Mouse (Mus musculus) embryonic facial prominence, embryonic 10.5 days (tissue): ENCODE results near the gene Pla2r1. TPM values are rescaled to one million over a fixed set of nuclear protein-coding genes. Genes with fewer than 3 reads are reported as not detected.

Experiments used
- DNase-seq: peaks from one replicate; pipeline ENCODE4 v3.0.0-alpha.2; 2017; ENCODE audit warnings: low spot score
- H3K27ac ChIP-seq: fragments of 300-500 bp; sonication (generic); replicated peaks from 2 replicates; pipeline ENCODE4 v1.5.1; 2016; ENCODE audit warnings: mild to moderate bottlenecking
- H3K27me3 ChIP-seq: fragments of 300-500 bp; sonication (generic); replicated peaks from 2 replicates; pipeline ENCODE4 v1.6.1; 2016; ENCODE audit warnings: low read depth, mild to moderate bottlenecking; ENCODE audit not compliant: poor library complexity, severe bottlenecking
- H3K36me3 ChIP-seq: fragments of 300-500 bp; sonication (generic); replicated peaks from 2 replicates; pipeline ENCODE4 v1.6.1; 2016; ENCODE audit warnings: mild to moderate bottlenecking, moderate library complexity
- H3K4me1 ChIP-seq: fragments of 300-500 bp; sonication (generic); 2 replicates; pipeline ENCODE4 v1.6.1; 2016
- H3K4me3 ChIP-seq: fragments of 300-500 bp; sonication (generic); 2 replicates; pipeline ENCODE4 v1.5.1; 2016; ENCODE audit warnings: mild to moderate bottlenecking, moderate library complexity
- H3K9me3 ChIP-seq: fragments of 300-500 bp; sonication (generic); 2 replicates; pipeline ENCODE4 v1.6.1; 2016; ENCODE audit warnings: mild to moderate bottlenecking
- WGBS: fragments of 180-500 bp; shearing (Covaris S2); methylation state at CpG from one replicate; pipeline ENCODE4 v1.1.7; 2016; 5-methylcytosine and 5-hydroxymethylcytosine counted together
- polyA plus RNA-seq: library from polyadenylated mRNA; unstranded; fragments of >200 nt; fragmentation: Nextera tagmentation; extraction: Ambion mirVana; gene quantifications from 2 replicates; pipeline ENCODE4 v1.2.1, GENCODE M21; 2016

Gene Pla2r1
- polyA plus RNA-seq, 1 experiment from 2014 or later = 2.5 TPM

DNA sequence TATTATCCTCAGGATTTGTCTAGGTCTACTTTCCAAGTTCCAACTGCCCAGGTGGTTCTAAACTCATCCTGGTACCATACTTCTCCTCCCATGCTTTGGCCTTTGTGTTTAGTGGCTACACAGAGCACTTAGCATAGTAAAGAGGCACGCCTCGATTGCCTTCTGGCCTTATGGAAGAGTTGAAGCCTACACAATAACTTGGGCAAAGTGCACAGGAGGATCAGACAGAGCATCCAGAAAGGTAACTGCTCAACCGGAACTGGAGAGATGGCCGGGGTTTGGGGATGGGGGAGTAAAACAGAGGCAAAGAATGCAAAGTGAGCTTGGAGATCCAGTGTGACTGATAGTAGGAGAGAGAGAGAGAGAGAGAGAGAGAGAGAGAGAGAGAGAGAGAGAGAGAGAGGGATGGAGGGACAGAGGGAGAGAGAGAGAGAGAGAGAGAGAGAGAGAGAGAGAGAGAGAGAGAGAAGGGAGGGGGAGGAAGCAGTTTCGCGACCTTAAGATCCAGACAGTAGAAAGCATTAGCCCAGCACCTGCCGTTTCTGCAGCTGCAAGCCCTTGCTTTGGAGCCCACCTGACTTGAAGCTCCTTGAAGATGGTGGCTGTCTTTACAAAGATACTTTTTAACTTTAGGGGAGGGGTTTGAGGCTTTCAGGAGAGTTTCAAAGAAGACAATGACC is 168.9 kb downstream of the Pla2r1 start:
- Histone ChIP-seq H3K27ac (no peak overlapping the region), H3K9me3 (no peaks in the 10 kb centered on the region), H3K36me3 (no peaks in the 10 kb centered on the region), H3K4me3 (no peak overlapping the region), H3K27me3 (peaks cover 22% of the 10 kb centered on the region), H3K4me1 (peaks cover 15% of the 10 kb centered on the region)
- 35% methylated on average over 7 of the region's 7 CpGs for WGBS
- DNase-seq = no peak

DNA sequence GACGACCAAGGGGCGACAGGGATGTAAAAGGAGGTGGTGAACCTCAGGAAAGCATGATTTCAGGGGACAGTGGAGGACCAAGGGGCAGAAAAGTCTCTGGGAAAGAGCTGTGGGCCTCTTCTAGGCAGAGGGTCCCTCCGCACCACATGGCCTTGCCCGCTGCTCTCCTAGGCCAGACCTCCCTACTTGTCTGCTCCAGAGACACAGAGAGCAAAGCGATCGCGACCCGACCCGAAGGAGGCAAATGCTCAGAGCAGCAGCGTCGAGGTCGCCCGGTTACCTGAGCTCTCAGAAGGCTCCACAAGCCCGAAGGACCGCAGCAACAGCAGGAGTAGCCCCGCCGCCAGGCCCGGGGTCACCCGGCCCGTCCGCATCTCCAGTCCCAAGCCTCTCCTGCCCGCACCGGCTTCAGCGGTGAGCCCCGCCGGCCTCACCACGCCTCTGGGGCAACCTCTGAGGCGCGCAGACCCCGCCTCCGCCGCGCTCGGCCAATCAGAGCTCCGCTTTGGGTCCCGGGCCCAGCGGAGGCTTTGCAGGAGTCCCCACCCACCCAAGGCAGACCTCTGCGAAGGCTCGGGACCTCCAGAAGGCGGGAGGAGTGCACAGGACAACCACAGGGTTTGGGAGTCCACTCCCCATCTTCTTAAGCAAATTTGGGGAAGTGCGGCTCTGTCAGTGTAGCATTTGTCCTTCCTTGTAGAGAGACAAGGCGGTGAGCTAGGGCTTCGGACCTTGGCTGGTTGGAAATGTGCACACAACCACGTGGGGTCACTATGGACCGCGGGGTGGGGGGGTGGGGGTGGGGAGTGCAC is 170.0 kb downstream of the Pla2r1 start, which contains the start of gene Ly75:
Gene Ly75, minus strand, starts transcription at position 446 of the 812 bp plus-strand sequence.
- peaks cover 22% of the 10 kb centered on the region for H3K27me3 ChIP-seq
- DNase-seq = peak; percentile 95
- H3K4me3 ChIP-seq = peak within 1 kb of the TSS; percentile 74
- H3K4me1 ChIP-seq = peaks cover 15% of the 10 kb centered on the region
- no peaks in the 10 kb centered on the region for H3K9me3 ChIP-seq
- under 1% methylated on average over 46 of the region's 46 CpGs for WGBS
- H3K36me3 ChIP-seq = no peaks in the 10 kb centered on the region
- peak within 1 kb of the TSS; percentile 82 for H3K27ac ChIP-seq

DNA sequence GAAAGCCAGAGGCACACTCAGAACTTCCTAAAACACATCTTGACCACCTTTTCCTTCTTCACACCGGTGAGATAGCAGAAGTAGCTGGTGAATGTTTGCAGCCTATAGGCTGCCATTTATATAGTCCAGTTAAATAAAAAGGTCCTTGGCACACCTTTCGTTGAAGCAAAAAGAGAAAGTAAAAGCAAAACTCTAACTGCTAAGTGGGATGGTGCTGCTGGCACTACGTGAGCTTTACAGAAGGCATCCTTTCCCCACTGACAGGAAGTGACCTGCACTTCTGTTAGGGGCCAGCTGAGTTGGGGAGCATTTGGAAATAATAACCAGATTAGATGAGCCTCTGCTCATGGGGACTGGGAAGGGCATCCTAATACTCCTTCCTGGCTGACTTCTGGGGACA is 170.8 kb downstream of the Pla2r1 start:
- DNase-seq = no peak
- 64% methylated on average over 3 of the region's 3 CpGs for WGBS

DNA sequence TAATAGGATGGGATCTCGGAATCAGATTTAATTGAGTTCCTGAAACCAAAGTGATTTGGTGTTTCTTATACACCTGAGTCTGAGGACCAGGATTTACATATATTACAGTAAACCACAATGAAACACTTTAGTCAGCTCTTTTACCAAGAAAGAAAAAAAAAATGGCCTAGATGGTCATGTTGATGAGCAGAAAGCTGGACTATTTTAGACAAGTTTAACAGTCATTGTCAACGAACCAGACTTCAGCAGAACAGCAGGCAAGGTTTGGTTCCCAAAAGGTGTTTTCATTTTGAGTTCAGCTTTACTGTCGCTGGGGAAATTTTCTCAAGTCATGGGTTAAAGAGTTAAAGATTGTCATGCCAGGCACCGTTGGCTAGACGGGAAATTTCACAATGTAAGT is 175.8 kb downstream of the Pla2r1 start:
- 88% methylated on average over 5 of the region's 5 CpGs for WGBS
- no peaks in the 10 kb centered on the region for H3K9me3 ChIP-seq
- no peak overlapping the region for H3K27ac ChIP-seq
- no peak for DNase-seq
- peaks cover 3% of the 10 kb centered on the region; the same call in 1 of the 2 replicates for H3K27me3 ChIP-seq
- H3K4me3 ChIP-seq = no peak overlapping the region
- H3K4me1 ChIP-seq = peaks cover 2% of the 10 kb centered on the region
- H3K36me3 ChIP-seq = peaks cover 14% of the 10 kb centered on the region

More for the DNA sequence above, 170.8 kb downstream of the Pla2r1 start:
- Histone ChIP-seq H3K4me1 (peaks cover 15% of the 10 kb centered on the region), H3K27ac (peak overlapping the region; percentile 82; the same call in 1 of the 2 replicates), H3K4me3 (peak overlapping the region; percentile 74), H3K36me3 (no peaks in the 10 kb centered on the region), H3K9me3 (no peaks in the 10 kb centered on the region), H3K27me3 (peaks cover 22% of the 10 kb centered on the region)

DNA sequence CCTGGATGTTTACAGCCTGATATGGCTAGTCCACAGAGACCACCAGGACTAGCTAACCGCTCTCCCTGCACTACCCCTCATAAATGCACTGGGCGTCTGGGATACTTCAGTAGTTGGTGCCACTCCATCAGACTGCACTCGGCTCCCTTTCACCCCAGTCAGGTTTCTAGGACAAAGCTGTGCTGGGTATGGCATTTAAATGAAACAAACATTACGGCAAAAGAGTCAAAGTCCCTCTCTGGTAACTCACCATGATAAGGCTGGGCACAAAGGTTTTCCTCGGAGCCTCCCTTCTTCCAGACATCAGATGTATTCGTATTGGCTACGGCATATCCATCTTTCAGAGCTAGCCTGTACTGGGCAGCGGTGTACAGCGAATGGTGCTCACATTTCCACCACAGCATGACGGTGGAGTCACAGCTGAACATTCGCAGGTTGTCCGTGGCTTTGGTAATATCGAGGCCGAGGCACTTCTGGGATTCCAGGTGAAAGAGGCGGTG is 177.4 kb downstream of the Pla2r1 start:
- H3K36me3 ChIP-seq = peaks cover 17% of the 10 kb centered on the region
- no peak overlapping the region for H3K27ac ChIP-seq
- H3K27me3 ChIP-seq = no peaks in the 10 kb centered on the region
- 94% methylated on average over 15 of the region's 15 CpGs for WGBS
- DNase-seq = no peak
- H3K4me1 ChIP-seq = no peaks in the 10 kb centered on the region
- no peak overlapping the region for H3K4me3 ChIP-seq
- no peaks in the 10 kb centered on the region for H3K9me3 ChIP-seq

DNA sequence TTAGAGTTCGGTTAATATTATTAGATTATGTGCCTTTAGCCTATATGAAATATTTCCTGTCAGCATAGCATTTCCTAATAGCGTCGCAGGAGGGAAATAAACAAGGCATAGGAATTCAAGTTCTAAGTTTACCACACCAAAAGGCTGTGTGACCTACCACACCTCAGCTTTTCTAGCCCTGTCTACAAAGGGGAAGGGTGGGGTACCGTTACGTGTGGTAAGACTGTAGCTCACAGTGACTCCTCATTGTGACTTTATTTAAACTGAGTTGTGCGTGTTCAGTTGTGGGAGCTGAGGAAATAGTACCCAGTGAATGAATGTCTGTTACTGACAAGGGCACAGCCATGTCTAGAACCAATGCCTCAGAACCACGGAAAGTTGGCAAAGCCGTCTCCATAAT is 178.0 kb downstream of the Pla2r1 start:
- no peaks in the 10 kb centered on the region for H3K27me3 ChIP-seq
- no peaks in the 10 kb centered on the region for H3K4me1 ChIP-seq
- H3K36me3 ChIP-seq = peaks cover 17% of the 10 kb centered on the region
- H3K9me3 ChIP-seq = no peaks in the 10 kb centered on the region
- H3K4me3 ChIP-seq = no peak overlapping the region
- no peak overlapping the region for H3K27ac ChIP-seq
- no peak for DNase-seq
- 97% methylated on average over 8 of the region's 8 CpGs for WGBS

DNA sequence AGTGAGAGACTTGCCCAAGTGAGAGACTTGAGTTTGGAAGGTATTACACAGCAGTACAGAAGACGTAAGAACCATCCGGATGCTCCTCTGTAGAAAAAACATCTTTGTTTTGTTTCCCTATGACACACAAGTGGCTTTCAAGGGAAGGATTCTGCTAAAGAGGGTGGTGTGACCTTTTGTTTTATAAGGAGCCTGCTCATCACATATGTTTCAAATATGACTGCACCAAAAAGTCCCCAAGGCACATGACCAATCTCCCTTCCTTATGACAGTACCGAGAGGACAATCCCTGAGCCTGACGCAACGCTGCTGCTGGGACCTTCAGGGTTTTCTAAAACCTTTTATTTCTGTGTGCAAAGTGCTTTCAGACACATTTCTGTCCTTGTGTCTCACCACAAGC is 182.9 kb downstream of the Pla2r1 start:
- H3K4me3 ChIP-seq = no peak overlapping the region
- no peaks in the 10 kb centered on the region for H3K9me3 ChIP-seq
- H3K4me1 ChIP-seq = no peaks in the 10 kb centered on the region
- H3K27me3 ChIP-seq = no peaks in the 10 kb centered on the region
- DNase-seq = no peak
- H3K36me3 ChIP-seq = peaks cover 8% of the 10 kb centered on the region
- WGBS = 92% methylated on average over 5 of the region's 5 CpGs
- H3K27ac ChIP-seq = no peak overlapping the region

DNA sequence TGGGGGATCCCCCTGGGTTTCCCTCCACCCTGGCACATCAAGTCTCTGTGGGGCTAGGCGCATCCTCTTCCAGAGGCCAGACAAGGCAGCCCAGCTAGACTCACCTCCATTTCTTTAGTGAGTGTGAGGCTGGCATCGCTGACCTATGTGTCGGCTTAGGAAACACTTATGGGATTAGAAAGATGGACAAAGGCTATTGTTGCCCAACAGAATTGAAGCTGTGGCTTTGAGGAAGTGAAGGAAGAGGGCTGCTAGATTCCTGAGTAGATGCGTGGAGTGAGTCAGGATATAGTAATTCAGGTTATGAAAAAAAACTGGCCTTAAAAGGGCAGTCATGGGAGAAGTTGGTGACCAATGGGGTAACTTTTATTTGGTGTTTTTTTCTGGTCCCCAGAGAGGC is 183.7 kb downstream of the Pla2r1 start:
- Histone ChIP-seq H3K9me3 (no peaks in the 10 kb centered on the region), H3K36me3 (peaks cover 7% of the 10 kb centered on the region), H3K4me3 (no peak overlapping the region), H3K4me1 (no peaks in the 10 kb centered on the region), H3K27me3 (no peaks in the 10 kb centered on the region), H3K27ac (no peak overlapping the region)
- no peak for DNase-seq
- 78% methylated on average over 4 of the region's 4 CpGs for WGBS

DNA sequence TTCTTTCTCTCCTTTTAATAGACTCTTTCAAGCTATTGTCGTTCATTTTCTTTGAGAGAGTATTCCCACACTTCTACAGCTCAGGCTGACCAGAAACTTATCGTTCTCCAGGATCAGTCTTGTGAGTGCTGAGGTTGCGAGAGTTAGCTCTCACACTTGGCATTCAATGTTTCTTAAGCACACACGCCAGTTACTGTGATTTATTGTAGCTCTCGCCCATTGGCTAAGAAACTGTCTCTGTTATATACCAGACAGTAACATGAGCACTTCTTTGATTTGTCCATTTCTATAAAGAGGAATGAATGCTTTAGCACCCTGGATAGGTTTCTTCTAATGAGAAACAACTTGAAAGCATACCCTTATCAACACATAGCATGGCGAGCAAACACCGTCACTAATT is 185.2 kb downstream of the Pla2r1 start:
- Histone ChIP-seq H3K27ac (no peak overlapping the region), H3K27me3 (no peaks in the 10 kb centered on the region), H3K36me3 (peaks cover 4% of the 10 kb centered on the region; the same call in 1 of the 2 replicates), H3K9me3 (no peaks in the 10 kb centered on the region), H3K4me3 (no peak overlapping the region), H3K4me1 (no peaks in the 10 kb centered on the region)
- no peak for DNase-seq
- WGBS = 93% methylated on average over 7 of the region's 7 CpGs

Other genes starting within 250 kb of the Pla2r1 start
- 5.6 and 6.6 TPM in 2 replicates for gene Ly75, start 170.0 kb downstream of the Pla2r1 start, polyA plus RNA-seq
- 0.67 and 1.4 TPM in 2 replicates for gene Itgb6, start 169.3 kb upstream of the Pla2r1 start, polyA plus RNA-seq